Mouse (Mus musculus) forebrain, embryonic 12.5 days (tissue): Measurements from ENCODE around the gene Hspa8. TPM values are rescaled to one million over a fixed set of nuclear protein-coding genes. Genes with fewer than 3 reads are reported as not detected.
"Not testable (repeated sequence)": the region's sequence is repeated elsewhere in the genome, so short reads cannot be mapped to it uniquely, and the experiment has no call there.

Source experiments
- ATAC-seq: fragments of 200-750 bp; cut with Nextera tagmentation; 2 replicates; pipeline ENCODE4 v1.8.0; 2017; ENCODE audit warnings: moderate TSS enrichment; ENCODE audit not compliant: low FRiP score
- H3K27ac ChIP-seq: fragments of 300-500 bp; sonication (generic); 2 replicates; pipeline ENCODE4 v1.5.1; 2016; ENCODE audit warnings: mild to moderate bottlenecking
- H3K27me3 ChIP-seq: fragments of 300-500 bp; sonication (generic); 2 replicates; pipeline ENCODE4 v1.6.1; 2016; ENCODE audit warnings: mild to moderate bottlenecking
- H3K36me3 ChIP-seq: fragments of 300-500 bp; sonication (generic); replicated peaks from 2 replicates; pipeline ENCODE4 v1.6.1; 2016; ENCODE audit warnings: mild to moderate bottlenecking
- H3K4me1 ChIP-seq: fragments of 300-500 bp; sonication (generic); 2 replicates; pipeline ENCODE4 v1.6.1; 2016
- H3K4me2 ChIP-seq: fragments of 300-500 bp; sonication (generic); 2 replicates; pipeline ENCODE4 v1.6.1; 2016; ENCODE audit warnings: mild to moderate bottlenecking, moderate library complexity
- H3K4me3 ChIP-seq: fragments of 300-500 bp; sonication (generic); replicated peaks from 2 replicates; pipeline ENCODE4 v1.5.1; 2016; ENCODE audit warnings: mild to moderate bottlenecking
- H3K9ac ChIP-seq: fragments of 300-500 bp; sonication (generic); 2 replicates; pipeline ENCODE4 v1.6.1; 2016; ENCODE audit warnings: mild to moderate bottlenecking
- H3K9me3 ChIP-seq: fragments of 300-500 bp; sonication (generic); 2 replicates; pipeline ENCODE4 v1.6.1; 2016
- WGBS: fragments of 180-500 bp; shearing (Covaris S2); methylation state at CpG from one replicate; pipeline ENCODE4 v1.1.7; 2016; 5-methylcytosine and 5-hydroxymethylcytosine counted together
- polyA plus RNA-seq: library from polyadenylated mRNA; unstranded; fragments of >200 nt; fragmentation: Nextera tagmentation; extraction: Ambion mirVana; gene quantifications from 2 replicates; pipeline ENCODE4 v1.2.1, GENCODE M21; 2016

Gene Hspa8
- polyA plus RNA-seq, 1 experiment from 2014 or later = 2,759 TPM

DNA sequence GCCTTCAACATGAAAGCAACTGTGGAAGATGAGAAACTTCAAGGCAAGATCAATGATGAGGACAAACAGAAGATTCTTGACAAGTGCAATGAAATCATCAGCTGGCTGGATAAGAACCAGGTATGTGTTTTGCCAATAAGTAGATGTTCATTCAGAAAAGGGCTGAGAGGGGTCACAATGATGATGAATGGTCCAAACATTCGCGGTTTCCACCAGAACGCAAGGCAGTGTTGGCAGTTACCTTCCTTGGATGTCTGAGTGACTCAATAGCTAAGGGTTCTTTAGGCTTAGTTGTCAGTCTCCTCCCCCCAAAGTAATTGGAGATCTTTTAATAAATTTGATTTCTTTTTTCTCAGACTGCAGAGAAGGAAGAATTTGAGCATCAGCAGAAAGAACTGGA, 3.8 kb downstream of the Hspa8 start:
- not testable (repeated sequence) for H3K4me2 ChIP-seq, H3K4me3 ChIP-seq, H3K9ac ChIP-seq, H3K27ac ChIP-seq, ATAC-seq, H3K27me3 ChIP-seq, H3K9me3 ChIP-seq
- H3K36me3 ChIP-seq = peaks cover 41% of the 10 kb centered on the region
- WGBS = 73% methylated on average over 3 of the region's 3 CpGs
- peaks cover 61% of the 10 kb centered on the region for H3K4me1 ChIP-seq

DNA sequence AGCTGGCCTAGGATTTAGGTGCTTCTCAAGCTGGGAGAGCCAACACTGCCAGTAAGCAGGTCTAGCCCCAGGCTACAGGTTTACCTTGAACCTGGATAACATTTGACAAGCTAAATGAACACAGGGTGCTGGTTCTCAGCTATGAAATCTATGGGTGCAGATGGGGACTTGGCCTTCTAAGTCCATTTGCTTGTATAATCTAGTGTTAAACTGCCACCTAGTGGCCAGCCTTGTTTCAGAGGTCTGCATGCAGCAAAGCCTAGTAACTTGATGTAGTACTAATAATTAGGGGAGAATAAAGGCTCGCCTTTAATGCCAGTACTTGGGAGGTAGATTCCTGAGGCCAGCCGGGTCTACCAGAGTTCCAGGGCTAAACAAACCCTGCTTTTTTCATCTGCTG, 4.5 kb downstream of the Hspa8 start:
- no peak overlapping the region for H3K9ac ChIP-seq
- H3K4me1 ChIP-seq = peaks cover 55% of the 10 kb centered on the region
- peak overlapping the region; percentile 10; the same call in 1 of the 2 replicates for H3K4me3 ChIP-seq
- H3K4me2 ChIP-seq = peak overlapping the region; percentile 19
- 25% methylated on average over 2 of the region's 2 CpGs for WGBS
- H3K9me3 ChIP-seq = no peaks in the 10 kb centered on the region
- H3K27ac ChIP-seq = peak overlapping the region; percentile 20; the same call in 1 of the 2 replicates
- no peak for ATAC-seq
- peaks cover 41% of the 10 kb centered on the region for H3K36me3 ChIP-seq
- no peaks in the 10 kb centered on the region for H3K27me3 ChIP-seq

DNA sequence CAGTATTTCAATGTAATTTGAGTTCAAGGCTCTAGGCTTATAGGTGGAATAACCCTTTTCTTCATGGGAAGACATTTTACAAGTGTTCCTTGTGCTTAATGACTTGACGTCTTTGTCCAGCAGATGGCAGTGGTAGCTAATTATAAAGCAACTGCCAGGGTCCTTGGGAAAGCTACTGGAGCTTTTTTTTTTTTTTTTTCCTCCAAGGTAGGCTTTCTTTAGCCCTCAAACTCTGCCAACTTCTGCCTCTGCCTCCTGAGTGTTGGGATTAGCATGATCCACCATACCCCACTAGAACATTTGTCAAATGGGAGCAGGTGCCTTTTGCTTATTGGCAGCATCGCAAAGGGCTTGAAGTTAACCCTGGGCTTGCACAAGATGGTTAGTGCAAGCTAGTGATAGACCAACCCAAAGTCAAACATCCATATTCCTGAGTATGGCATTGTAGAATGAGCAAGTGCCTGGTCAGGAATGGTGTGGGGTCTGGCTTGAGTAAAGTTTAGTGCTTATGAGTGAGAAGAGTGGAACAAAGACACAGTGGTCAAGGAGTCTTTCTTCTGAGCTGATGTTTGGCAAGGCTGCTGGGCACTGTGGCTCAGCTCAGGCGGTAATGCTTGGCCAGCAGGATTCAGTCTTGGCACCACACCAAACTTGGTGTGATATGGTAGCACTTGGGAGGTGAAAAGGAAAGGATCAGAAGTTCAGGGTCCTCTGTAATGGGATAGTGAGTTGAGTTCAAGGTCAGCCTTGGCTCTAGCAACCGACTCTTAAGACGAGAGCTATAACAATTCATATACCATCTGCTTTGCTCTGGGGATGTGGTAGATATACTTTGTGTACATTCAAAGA, 5.9 kb downstream of the Hspa8 start:
- H3K4me1 ChIP-seq = peaks cover 55% of the 10 kb centered on the region
- H3K9ac ChIP-seq = no peak overlapping the region
- H3K27me3 ChIP-seq = no peaks in the 10 kb centered on the region
- no peaks in the 10 kb centered on the region for H3K9me3 ChIP-seq
- no peak overlapping the region for H3K4me2 ChIP-seq
- no peak overlapping the region for H3K4me3 ChIP-seq
- H3K27ac ChIP-seq = peak overlapping the region; percentile 80
- ATAC-seq = peak; percentile 25
- WGBS = 32% methylated on average over 5 of the region's 5 CpGs
- H3K36me3 ChIP-seq = peaks cover 41% of the 10 kb centered on the region

DNA sequence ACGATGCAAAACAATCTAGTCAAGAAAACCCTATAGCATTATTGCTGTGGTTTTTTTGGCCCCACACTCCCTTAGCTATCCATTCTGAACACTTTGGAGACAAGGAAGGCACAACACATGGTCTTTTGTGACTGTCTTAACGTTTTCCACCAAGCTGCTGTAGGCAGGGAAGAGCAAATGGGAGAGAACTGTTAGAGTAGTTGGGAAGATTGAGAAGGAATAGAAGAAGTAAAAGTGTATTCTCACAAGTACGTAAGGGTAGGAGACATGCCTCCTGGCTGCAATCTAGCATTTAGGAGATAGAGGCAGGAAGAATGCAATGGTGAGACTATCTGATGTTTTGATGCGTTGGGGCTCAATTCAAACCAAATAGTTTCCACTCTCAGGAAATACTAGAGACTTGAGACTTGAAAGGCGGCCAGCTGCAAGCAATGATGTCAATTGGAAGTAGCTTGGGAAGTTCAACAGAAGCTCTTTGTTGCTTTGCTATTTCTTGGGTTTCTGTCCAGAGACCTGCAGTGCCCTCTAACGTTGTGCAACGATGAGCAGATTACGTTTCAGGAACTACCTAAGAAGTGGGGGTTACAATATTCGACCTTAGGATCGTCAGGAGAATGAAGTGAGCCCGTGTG, 6.6 kb downstream of the Hspa8 start:
- WGBS = 33% methylated on average over 11 of the region's 11 CpGs

DNA sequence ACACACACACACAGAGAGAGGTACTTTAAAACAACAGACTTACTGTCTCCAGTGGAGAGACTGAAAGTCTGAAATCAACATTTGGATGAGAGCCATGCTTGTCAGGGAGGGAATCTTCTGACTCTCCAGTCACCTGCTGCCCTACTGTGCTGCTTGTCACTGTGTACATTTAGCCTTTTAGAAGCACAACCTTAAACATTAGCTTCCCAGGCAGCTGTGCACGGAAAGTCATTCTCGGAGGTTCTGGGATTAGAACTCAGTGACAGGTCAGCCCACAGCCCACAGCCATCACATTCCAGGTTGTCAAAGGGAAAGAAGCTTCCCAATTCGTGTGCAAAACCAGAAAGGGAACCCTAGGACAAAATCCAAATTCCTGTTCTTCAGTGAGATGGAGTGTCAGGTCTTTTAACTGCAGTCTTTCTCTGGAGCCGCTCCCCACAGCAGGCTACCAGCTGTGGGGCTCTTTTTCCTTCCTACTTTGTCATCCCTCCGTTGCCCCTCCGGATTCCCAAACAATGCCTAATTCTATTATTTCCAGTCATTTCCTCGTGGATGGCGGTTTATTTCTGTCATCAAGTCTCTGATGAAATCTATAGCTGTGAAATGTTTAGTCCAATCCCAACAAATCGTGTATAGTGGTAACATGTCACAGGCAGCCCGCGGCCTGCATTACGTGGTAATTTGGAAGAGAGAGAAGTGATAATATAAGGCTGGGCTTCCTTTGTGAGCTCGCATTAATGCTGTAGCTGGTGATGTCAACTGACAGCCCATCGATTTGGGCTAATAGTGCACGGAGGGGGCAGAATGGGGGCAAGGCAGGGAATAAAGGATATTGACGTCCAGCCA, 7.5 kb downstream of the Hspa8 start:
- no peaks in the 10 kb centered on the region for H3K9me3 ChIP-seq
- H3K9ac ChIP-seq = peak overlapping the region; percentile 12; the same call in 1 of the 2 replicates
- peak overlapping the region; percentile 22; the same call in 1 of the 2 replicates for H3K4me2 ChIP-seq
- no peaks in the 10 kb centered on the region for H3K27me3 ChIP-seq
- peaks cover 37% of the 10 kb centered on the region for H3K36me3 ChIP-seq
- ATAC-seq = peak; percentile 70
- 19% methylated on average over 16 of the region's 16 CpGs for WGBS
- H3K4me1 ChIP-seq = peaks cover 55% of the 10 kb centered on the region
- H3K4me3 ChIP-seq = no peak overlapping the region
- H3K27ac ChIP-seq = peak overlapping the region; percentile 80

More for the DNA sequence above, 6.6 kb downstream of the Hspa8 start:
- Histone ChIP-seq H3K4me1 (peaks cover 55% of the 10 kb centered on the region), H3K9ac (no peak overlapping the region), H3K27me3 (no peaks in the 10 kb centered on the region), H3K4me3 (no peak overlapping the region), H3K36me3 (peaks cover 41% of the 10 kb centered on the region), H3K4me2 (no peak overlapping the region), H3K9me3 (no peaks in the 10 kb centered on the region), H3K27ac (peak overlapping the region; percentile 80)
- ATAC-seq = no peak

DNA sequence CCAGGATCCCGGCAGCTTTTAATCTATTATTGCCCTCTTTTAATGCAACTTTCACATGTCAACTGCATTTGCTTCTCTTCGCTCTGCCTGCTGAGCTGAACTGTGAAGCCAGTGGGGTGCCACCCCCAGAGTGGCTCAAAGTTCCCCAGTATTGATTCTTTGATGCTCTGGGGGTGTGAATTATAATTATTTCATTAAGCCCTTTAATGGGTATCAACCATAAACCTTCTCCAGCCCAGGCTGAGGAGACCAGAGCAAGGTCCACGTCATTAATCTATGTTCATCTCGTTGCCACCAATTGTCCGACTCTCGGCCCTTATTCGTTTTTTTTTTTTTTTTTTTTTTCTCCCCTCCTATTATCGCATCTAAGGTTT, 8.1 kb downstream of the Hspa8 start:
- no peak overlapping the region; the same call in 1 of the 2 replicates for H3K4me2 ChIP-seq
- peaks cover 49% of the 10 kb centered on the region for H3K4me1 ChIP-seq
- no peaks in the 10 kb centered on the region for H3K27me3 ChIP-seq
- H3K4me3 ChIP-seq = no peak overlapping the region
- peaks cover 34% of the 10 kb centered on the region for H3K36me3 ChIP-seq
- whole genome bisulfite sequencing = 44% methylated on average over 8 of the region's 8 CpGs
- H3K9me3 ChIP-seq = no peaks in the 10 kb centered on the region
- H3K9ac ChIP-seq = 0 out of 2 replicates have a peak overlapping the region, but pooled peaks have one; percentile 12
- peak overlapping the region; percentile 80; the same call in 1 of the 2 replicates for H3K27ac ChIP-seq
- peak; percentile 53 for ATAC-seq

DNA sequence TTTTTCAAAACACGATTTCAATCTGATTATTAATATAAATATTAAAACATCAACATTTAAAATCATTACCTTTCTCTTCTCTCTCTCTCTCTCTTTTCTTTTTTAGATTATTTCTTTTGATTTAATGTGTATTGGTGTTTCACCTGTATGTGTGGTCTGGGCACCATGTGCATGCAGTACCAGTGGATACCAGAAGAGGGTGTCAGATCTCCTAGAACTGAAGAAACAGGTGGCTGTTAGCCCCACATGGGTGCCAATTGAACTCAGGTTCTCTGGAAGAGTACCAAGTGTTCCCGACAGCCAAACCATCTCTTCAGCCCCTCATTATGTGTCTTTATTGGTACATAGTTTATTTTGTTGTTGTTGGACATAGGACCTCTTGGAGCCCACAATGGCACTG, 11.1 kb downstream of the Hspa8 start:
- WGBS = 41% methylated on average over 2 of the region's 2 CpGs
- H3K9me3 ChIP-seq = no peaks in the 10 kb centered on the region
- no peak overlapping the region for H3K27ac ChIP-seq
- H3K4me1 ChIP-seq = peaks cover 24% of the 10 kb centered on the region
- peaks cover 7% of the 10 kb centered on the region for H3K36me3 ChIP-seq
- no peak overlapping the region for H3K9ac ChIP-seq
- no peak overlapping the region for H3K4me3 ChIP-seq
- H3K27me3 ChIP-seq = no peaks in the 10 kb centered on the region
- no peak overlapping the region for H3K4me2 ChIP-seq
- no peak for ATAC-seq

DNA sequence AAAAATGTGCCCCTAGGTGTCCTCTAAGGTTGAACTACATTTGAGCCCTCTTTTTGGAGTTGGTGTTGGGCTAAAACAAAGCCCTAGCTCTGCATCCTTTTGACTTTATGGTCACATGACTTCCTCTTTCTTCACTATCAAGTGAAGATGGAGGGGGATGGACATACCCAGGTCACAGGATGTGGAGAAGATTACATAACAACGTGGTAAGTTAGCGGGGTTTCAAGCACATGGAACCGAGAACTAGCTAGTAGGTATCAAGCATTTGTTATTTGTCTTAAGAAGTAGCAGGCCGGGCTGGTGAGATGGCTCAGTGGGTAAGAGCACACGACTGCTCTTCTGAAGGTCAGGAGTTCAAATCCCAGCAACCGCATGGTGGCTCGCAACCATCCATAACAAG, 13.3 kb downstream of the Hspa8 start:
- Histone ChIP-seq H3K4me2 (no peak overlapping the region), H3K4me3 (no peak overlapping the region), H3K36me3 (peaks cover 6% of the 10 kb centered on the region; the same call in 1 of the 2 replicates), H3K9me3 (no peaks in the 10 kb centered on the region), H3K27ac (no peak overlapping the region), H3K27me3 (no peaks in the 10 kb centered on the region), H3K9ac (no peak overlapping the region), H3K4me1 (peaks cover 4% of the 10 kb centered on the region; the same call in 1 of the 2 replicates)
- no peak for ATAC-seq
- 89% methylated on average over 7 of the region's 7 CpGs for WGBS

DNA sequence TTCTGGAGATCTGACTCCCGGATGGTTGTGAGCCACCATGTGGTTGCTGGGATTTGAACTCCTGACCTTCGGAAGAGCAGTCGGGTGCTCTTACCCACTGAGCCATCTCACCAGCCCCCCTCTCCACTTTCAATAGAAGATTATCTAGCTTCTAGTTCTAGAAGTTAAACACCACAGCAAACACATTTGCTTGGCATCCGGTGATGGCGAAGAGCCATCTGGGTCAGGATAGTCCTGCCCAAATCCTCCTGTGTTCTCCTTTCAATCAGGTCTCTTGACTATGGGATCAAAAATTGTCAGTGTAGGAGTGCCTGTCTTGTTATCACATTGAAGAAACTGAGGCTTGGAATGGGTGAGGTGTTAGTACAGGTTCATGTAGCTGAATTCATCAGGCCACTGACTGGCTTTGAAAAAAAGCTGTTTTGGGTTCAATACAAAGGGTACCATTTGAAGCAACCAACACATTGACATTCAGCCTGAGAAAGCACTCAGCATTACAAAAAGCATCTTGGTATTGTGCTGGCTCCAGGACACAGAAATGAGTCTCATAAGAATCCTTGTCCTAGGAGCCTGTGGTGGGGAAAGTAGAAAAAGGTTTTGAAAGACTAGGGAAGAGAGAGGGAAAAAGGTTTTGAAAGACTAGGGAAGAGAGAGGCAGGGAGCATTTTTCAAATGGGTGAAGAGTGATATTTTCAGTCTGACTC, 16.7 kb downstream of the Hspa8 start:
- Histone ChIP-seq H3K36me3 (peaks cover 6% of the 10 kb centered on the region; the same call in 1 of the 2 replicates), H3K4me1 (peaks cover 12% of the 10 kb centered on the region), H3K27ac (no peak overlapping the region), H3K4me2 (no peak overlapping the region), H3K4me3 (no peak overlapping the region), H3K9ac (no peak overlapping the region), H3K27me3 (0 out of 2 replicates have a peak, but pooled peaks cover 4% of the 10 kb centered on the region), H3K9me3 (no peaks in the 10 kb centered on the region)
- ATAC-seq = no peak
- WGBS = 90% methylated on average over 5 of the region's 5 CpGs

DNA sequence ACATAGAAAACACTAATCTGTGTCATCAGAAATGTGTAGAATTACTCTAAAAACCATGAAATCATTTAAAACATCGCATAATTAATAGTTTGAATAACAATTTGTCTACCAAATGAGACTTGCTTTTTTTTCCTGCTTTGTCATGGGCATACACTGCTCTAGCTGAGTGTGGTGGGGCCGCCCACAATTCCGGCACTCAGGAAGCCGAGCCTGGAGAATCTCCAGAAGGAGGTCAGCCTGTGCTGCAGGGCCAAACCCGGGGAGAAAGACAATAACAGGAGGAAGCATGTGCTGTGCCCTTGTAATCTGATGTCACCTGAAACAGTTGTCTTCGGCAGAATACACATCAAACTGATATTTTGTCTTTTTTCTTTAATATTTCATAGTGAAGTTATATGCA, 24.8 kb downstream of the Hspa8 start:
- 54% methylated on average over 6 of the region's 6 CpGs for WGBS
- Histone ChIP-seq H3K27ac (no peak overlapping the region), H3K9me3 (no peaks in the 10 kb centered on the region), H3K9ac (no peak overlapping the region), H3K27me3 (peaks cover 7% of the 10 kb centered on the region), H3K4me2 (no peak overlapping the region), H3K36me3 (no peaks in the 10 kb centered on the region), H3K4me1 (peaks cover 14% of the 10 kb centered on the region), H3K4me3 (no peak overlapping the region)
- ATAC-seq = no peak

DNA sequence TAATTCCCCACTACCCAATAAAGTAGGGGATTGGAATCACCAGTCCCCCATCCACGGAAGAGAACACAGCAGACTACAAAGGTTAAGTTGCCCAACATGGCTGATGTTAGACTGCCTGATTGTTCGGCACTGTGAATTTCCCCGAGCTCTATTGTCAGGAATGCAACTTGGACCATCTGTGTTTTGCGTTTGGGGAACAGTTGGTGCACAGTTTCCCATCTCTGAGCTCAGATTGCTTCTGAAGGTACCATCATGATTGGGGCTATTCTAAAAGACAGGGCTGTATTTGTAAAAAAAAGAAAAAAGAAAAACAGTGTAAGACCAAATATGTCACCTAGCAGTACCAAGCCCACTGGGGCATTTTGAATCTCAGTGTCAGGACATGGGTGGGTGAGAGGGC, 26.6 kb downstream of the Hspa8 start:
- ATAC-seq = no peak
- H3K9ac ChIP-seq = no peak overlapping the region
- no peak overlapping the region for H3K4me3 ChIP-seq
- H3K27ac ChIP-seq = no peak overlapping the region
- 76% methylated on average over 4 of the region's 4 CpGs for WGBS
- H3K9me3 ChIP-seq = no peaks in the 10 kb centered on the region
- H3K36me3 ChIP-seq = no peaks in the 10 kb centered on the region
- peaks cover 11% of the 10 kb centered on the region for H3K27me3 ChIP-seq
- peaks cover 5% of the 10 kb centered on the region; the same call in 1 of the 2 replicates for H3K4me1 ChIP-seq
- no peak overlapping the region for H3K4me2 ChIP-seq
